Mouse (Mus musculus) T-helper 17 cell (primary cell): ENCODE measurements at regions not wholly inside any gene's neighbourhood (a gene's known extent, or its start where the extent isn't known, plus 50 kb on each side); places are given as distances from the start of the nearest gene placed in this dataset.
"Not testable (repeated sequence)": the region's sequence is repeated elsewhere in the genome, so short reads cannot be mapped to it uniquely, and the experiment has no call there.

Source experiments
- in situ Hi-C, 2 experiments: fragments of 300-600 bp; cut with MboI, MseI; formaldehyde crosslinking; loops; 1 replicate in 1 of 2; 2 replicates in 1 of 2; pipeline ENCODE4 v1.15.1; 2025; ENCODE audit warnings: high pct_unique_total_duplicates in 2 of 2

DNA sequence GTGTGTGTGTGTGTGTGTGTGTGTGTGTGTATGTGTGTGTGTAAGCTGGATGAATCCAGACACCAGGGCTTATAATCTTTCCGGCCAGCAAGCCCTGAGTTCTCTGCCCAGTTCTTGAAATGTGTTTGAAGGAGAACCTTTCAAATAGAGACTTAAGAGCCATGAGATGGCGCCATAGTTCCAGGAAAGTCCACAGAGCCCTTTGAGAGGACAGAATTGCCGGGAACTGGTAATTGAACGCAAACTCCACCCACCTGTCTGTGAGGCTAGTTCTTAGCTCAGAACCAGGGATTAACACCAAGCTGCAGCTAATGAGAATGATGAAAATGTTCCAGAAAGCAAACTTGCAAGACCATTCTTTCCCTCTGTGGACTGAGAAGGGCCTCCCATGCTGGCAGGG is 72.2 kb downstream of the Trim42 start:
- in situ Hi-C loops: no loop called here

DNA sequence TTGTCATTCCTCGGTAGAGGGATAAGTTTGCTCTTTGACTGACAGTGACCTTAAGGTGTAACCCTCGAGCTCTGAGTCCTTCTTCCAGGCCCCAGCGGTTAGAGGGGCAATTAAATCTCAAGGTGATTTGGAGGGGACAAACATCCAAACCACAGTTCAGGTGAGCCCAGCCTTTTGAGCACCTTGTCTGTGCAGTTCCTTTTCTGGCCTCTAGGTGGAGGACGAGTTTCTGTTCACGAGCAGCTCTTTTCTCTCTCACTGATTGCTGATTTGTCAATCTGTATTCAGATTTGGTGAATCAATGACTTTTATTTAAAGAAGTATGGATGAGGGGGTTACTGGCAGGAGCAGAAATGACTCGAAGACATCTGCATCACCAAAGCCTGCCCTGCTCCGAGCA is 74.0 kb downstream of the Trim42 start:
- in situ Hi-C loops: no loop called here

DNA sequence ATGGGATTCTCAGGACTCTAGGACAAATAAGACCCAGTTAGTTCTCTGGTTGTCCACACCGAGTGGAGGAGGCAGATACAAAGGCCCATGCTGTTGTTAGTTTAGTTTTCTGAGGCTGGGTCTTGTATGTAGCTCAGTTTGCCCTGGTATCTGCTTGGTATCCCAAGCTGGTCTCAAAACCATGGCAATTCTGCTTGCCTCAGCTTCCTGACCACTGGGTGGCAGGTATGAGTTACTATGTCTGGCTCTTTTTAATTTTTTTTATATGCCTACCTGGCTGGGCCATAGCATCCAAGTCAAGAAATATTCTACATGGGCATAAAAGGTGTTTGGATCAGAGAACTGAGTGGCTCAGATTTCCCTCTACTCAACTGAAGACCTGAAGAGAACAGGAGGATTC is 77.9 kb downstream of the Trim42 start:
- in situ Hi-C loops: no loop called here

DNA sequence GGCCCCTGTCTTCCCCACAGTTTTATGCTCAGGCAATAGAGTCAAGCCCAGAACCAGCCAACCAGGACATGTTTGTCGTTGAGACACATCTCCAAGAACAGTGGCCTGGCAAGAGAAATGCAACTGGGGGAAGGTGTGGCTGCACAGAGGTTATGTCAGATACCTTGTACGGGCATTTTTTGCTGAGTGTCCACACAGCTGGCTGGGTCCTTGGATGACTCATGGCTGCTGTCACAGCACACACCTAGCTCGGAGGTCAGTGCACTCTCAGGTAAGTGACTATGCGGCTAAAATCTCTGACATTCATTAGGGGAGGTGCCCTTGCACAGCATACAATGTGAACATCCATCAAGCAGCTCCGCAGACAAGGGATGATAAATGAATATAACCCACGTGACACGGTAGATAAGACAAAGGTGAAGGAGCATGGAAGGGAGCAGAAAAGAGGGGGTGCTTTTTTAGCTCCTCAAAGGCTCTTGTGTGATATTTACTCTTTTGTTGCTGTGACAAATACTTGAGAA is 85.4 kb downstream of the Trim42 start:
- in situ Hi-C loops: no loop called here

DNA sequence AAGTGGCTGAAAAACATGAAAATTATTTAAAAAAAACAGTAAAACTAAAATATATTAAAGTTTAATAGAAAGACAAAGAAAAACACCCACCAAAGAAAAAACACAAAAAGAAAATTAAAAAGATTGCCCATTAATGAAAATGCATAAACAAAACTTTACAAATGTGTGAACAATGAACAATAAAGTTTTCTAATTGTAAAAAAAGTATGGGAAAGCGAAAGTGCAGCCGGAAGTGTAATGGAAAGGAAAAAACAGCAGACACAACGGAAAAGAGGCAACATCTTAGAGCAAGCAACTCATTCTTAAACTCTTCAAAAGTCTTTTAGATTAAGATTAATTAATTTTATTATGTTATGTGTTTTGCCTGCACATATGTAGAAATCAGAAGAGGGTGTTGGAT is 87.7 kb downstream of the Trim42 start:
- in situ Hi-C loops: no loop called here

DNA sequence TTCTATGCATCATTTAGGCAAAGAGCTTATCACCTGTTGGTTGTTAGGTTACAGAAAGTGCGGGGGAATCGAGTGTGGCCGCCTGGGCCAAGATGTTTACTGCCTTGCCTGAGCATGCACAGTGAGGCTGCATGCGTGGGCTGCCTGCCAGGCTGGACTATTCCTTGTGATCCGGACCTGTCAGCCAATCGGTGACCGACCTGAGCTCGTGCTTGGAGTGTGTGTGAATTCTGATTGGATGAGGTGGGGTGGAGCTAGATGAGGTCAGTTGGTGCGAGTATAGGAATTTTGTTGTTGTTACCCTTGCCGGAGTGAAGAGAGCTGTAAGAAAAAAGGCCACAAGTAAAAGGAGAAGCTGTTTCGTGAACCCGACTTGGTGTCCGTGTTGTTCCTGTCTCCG is 94.3 kb downstream of the Trim42 start:
- in situ Hi-C loops: not testable (repeated sequence)

DNA sequence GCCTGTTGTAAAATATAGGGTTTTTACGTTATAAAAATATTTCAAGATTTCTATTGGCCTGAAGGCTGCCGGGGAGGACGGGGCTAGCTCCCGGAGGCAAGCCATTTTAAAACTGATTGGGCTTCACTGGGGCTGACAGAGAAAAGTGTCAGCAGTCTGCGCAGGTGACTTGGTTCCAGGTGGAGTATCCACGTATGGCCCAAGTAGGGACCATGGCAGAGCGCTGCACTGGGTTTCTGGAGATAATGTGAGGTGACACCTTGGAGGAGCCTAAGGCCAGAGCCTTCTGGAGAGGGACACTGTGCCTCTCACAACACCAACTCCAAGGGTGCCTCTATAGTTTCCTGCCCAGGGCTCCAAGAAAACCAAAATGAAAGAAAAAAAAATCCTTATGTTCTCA is 95.9 kb downstream of the Trim42 start:
- in situ Hi-C loops: no loop called here

DNA sequence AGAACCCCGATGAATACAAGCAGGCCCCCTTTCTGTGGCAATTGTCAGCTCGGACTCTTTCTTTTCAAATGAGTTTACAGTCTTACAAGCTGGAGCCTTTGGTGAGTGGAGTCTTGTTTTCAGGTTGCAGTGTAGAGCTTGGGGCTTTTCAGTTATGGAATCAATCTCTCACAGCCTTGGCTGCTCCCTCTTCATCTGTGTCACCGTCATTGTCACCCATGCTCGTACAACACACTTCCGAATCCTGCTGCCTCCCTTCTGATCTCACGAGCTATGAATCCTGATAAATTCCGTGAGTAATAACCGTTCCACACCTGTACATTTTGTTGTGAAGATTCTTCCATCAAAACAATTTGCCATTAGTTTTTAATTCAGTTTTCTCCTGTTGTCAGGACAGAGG is 97.7 kb downstream of the Trim42 start:
- in situ Hi-C loops: no loop called here

DNA sequence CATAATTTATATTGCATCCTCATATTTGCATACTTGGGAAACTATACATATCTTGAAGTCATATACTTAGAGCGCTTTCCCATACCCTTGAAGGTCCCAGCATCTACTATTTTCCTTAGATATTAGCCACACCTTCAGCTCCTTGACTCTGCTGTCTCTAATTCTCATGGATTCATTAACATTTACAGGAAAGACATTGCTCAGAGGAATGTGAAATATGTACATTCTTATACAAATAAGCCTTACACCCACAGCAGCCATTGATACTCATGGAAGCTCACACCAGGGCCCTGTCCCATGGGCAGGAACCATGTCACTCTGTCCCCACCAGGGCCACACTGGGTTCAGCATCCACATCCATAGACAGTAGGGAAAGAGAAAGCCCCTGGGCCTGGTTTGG is 122.1 kb downstream of the Trim42 start:
- in situ Hi-C loops: loop anchor here in 1 of 2 experiments (10.0 kb wide), 1 partner anchor 1947 kb away; no protein-coding TSS in a partner anchor

DNA sequence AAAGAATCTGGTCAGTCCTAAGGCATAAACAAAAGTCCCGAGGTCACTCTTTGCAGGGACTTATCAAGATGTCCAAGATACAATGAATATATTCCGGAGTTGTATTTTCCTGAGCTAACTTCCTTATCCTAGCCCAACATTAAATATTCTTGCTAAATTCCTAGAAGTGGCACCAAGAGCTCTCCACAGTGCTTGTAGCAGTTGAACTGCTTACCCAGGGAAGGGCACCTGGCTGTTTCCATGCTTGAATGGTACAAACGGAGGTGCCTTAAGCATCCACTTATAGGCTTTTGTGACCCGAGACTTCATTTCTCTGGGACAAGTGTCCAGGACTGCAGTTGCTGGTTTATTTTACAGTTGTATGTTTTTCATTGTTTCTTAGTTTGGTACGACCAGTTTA is 115.1 kb upstream of the Slc25a36 start:
- in situ Hi-C loops: no loop called here

DNA sequence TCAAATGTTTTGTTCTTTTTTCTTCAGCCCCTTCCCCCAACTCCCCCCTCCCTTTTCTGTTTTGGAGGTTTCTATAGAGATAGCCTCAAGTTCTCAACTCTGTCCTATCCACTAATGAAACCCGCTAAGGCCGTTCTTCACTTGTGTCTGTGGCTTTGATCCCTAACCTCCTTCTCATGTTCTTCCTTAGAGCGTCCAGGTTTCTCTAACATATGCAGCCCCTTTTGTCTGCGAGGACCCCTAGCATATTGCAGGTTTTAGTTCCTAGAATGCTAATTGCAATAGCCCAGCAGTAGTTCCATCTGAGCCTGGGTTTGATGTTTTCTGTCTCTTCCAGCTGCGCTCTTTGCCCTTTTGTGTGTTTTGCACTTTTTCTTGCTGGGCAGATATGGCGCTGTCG is 113.6 kb upstream of the Slc25a36 start:
- in situ Hi-C loops: no loop called here

DNA sequence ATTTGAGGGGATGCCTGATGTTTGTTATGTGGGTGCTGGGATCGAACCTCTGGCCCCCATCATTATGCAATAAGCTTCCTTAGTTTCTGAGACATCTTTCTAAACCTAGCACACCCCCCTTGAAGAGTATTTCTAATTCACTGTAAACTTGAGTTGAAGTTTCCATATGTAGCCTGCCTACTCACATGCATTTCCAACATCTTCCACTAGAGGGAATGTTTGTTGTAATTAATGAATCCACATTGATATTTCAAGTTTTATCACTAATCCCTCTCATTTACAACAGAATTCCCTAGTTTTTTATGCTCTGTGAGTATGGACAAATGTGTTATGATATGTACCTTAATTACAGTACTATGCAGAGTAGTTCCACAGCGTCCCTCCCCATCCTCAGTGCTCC is 103.8 kb upstream of the Slc25a36 start:
- in situ Hi-C loops: no loop called here

DNA sequence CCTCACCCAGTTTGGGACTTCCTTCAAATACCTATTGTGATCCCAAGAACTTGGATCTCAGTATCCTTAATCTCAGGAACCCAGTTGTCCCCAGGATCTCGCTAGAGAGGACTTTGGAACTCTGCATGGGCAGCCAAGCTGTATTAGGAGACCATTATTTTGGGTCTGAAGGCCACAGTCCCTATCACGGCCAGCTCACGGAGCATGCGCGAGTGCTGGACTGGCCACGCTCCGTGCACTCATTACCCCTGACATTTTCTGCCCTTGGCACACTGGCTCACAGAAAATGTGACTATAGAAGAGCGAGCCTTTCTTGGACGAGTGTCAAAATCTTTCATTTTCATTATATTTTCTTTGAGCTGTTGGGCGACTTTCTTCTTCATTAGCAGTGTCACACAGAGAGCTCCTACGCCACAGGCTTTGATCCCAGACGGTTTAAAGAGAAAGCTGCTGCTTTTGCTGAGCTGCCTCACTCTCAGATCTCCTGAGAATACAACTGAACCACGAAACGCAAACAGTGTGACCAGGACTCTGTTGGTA is 79.4 kb upstream of the Slc25a36 start:
- in situ Hi-C loops: no loop called here

DNA sequence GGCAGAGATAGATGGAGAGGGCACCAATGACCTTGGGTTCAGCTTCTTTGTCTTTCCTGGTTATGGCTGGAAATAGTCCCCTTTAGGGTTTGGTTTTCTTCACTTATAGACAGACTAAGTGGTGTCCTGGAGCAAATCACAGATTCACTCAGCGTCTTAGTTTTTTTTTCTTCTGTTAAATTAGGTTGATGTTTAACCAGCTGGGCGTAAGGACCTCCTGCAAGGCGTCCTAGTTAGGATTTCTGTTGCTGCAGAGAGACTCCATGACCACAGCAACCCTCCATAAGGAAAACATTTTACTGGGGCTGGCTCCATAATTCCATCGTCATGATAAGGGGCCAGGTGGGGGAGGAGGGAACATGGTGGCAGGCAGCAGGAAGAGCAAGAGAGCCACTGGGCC is 78.7 kb upstream of the Slc25a36 start:
- in situ Hi-C loops: no loop called here

DNA sequence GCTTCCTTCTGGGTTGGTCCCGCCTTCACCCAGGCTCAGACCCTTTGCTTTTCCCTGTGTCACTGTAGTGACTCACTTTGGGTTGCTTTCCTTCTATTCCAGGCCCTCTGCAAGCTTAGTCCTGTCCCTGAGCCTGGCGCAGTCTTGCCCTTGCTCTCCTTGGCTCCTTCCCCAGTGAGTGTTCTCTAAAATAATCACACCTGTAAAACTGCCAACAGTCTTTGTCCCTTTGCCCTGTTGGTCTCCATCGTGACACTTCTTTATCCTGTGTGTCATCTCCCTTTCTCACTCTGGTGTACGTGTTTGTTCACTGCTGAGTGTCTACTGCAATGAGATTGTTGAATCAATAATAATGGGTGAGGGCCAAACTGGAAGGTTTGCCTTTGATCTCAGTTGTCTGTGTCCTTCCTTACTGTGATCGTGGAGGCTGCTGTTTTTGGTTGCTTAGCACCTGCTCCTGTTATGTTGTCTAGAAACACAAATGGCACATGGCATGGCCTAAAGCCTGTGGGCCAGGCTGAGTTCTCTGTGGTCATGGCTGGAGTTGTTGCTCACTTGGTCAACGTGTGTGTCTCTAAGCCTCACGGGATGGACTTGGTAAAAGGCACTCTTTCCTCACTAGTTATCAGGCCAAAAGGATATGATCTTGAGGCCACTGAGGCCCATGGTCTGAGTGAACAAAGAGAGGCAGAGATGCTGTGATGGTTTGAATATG is 77.8 kb upstream of the Slc25a36 start:
- in situ Hi-C loops: no loop called here

DNA sequence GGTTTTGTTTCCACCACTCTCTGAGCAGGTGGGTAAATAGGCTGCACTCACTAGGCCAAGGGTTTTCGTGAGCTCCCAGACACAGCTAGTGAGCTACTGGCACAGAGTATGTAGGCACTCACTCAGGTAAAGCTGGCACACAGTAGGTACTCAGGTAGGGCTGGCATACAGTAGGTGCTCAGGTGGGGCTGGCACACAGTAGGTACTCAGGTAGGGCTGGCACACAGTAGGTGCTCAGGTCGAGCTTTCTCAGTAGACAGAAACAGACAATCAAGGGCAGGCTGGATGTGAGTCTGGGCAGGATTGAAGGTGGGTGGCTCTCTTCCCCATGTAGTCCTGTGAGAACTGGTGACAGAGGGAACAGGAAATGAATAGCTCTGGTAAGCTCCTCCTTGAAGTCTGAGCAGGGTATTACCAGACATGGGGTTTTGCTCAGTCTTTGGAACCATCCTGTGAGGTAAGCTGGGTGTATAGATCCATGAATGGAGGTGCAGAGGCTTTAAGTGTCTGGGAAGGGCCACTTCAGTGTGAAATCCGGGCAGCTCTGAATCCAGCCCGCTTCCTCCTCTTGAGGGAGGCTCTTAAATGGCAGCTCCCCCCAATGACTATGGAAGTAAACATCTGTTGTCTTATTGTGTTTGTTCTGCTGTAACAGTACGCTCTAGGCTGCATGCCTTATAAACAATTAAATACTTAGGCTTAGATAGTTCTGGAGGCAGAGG is 62.4 kb upstream of the Slc25a36 start:
- in situ Hi-C loops: no loop called here

DNA sequence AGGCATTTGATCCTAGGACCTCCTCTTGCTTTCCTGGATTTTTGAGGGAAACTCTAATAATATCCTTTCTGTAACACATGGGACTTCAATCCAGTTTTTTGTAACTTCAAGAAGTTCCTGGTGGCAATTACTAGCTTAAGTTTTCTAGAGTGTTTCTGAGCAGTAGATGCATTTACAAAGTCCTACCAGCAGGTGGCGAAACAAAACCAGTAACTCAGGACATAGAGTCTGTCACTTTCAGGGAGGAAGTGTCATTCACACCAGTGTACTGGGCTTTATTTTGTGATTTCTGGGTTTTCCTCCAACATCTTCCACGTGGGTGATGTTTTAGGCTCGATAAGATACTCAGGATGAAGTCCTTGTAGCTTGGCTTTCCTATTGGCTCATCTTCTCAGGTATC is 61.1 kb upstream of the Slc25a36 start:
- in situ Hi-C loops: no loop called here

DNA sequence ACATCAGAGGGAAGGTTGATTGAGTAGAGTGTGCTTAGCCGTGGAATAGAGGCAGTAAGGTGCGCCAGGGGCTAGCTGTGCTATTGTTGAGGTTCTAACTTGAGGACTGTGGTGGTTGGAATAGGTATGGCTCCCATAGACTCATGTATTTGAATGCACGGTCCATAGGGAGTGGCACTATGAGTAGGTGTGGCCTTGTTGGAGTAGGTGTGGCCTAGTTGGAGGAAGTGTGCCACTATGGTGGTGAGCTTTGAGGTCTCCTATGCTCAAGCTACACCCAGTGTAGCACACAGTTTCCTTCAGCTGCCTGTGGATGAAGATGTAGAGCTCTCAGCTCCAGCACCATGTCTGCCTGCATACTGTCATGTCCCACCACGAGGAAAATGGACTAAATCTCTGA is 60.5 kb upstream of the Slc25a36 start:
- in situ Hi-C loops: no loop called here

DNA sequence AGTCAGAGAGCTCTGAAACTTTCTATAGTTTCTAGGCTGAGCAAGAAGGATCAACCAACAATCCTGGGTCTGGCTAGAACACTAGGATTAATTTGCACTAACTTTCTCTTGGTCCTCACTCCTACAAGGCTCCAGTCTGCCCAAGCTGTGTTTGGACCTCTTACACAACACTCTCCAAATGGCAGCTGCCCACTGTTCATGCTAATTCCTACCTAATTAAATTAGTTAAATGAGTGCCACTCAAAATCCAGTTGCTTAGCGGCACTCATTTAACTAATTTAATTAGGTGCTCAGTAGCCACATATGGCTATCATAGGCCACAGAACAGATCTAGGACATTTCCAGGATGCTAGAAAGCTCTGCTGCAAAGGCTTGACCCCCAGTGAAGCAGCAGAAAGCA is 59.9 kb upstream of the Slc25a36 start:
- in situ Hi-C loops: no loop called here

DNA sequence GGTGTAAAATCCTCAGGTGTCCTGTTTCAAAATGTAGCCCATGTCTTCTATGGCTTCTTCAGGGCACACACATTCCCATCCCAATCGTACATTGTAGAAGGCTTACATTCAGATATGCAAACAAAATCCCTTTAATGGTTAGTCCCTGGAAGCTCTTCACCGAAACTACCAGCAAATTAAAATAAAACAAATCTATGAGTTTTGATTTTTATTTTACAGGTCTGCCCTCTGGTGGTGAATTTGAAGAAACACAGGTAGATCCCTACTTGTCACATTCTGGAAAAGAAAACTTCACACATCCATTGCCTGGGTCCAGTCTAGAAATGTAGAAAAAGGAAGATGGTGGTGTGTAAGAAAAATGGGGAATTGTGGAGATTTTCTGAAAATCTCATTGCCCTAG is 51.5 kb upstream of the Slc25a36 start:
- in situ Hi-C loops: loop anchor here in 1 of 2 experiments (5.0 kb wide), 1 partner anchor 245 kb away; no protein-coding TSS in a partner anchor
